Mouse (Mus musculus) midbrain, postnatal 0 days (tissue): ENCODE results near the gene Tnfrsf14. TPM values are rescaled to one million over a fixed set of nuclear protein-coding genes. Genes with fewer than 3 reads are reported as not detected.

Experiments
- ATAC-seq: fragments of 200-750 bp; cut with Nextera tagmentation; 2 replicates; pipeline ENCODE4 v1.8.0; 2017; ENCODE audit warnings: moderate number of reproducible peaks, mild to moderate bottlenecking, moderate TSS enrichment, moderate library complexity; ENCODE audit not compliant: low FRiP score
- DNase-seq: peaks from one replicate; pipeline ENCODE4 v3.0.0-alpha.2; 2015; ENCODE audit warnings: low spot score
- H3K27ac ChIP-seq: fragments of 300-500 bp; sonication (generic); 2 replicates; pipeline ENCODE4 v1.5.1; 2014; ENCODE audit warnings: low read depth, mild to moderate bottlenecking, low read length, mixed read lengths
- H3K27me3 ChIP-seq: fragments of 300-500 bp; sonication (generic); 2 replicates; pipeline ENCODE4 v1.6.1; 2014; ENCODE audit warnings: low read length, control low read depth, mixed read lengths; ENCODE audit not compliant: insufficient read depth
- H3K36me3 ChIP-seq: fragments of 300-500 bp; sonication (generic); 2 replicates; pipeline ENCODE4 v1.6.1; 2014; ENCODE audit warnings: low read length, control low read depth, mixed read lengths; ENCODE audit not compliant: insufficient read depth
- H3K4me1 ChIP-seq: fragments of 300-500 bp; sonication (generic); 2 replicates; pipeline ENCODE4 v1.6.1; 2014; ENCODE audit warnings: mild to moderate bottlenecking, control low read depth, antibody characterized with exemption, low read length, mixed read lengths; ENCODE audit not compliant: insufficient read depth
- H3K4me2 ChIP-seq: fragments of 300-500 bp; sonication (generic); 2 replicates; pipeline ENCODE4 v1.6.1; 2014; ENCODE audit warnings: low read depth, mild to moderate bottlenecking, low read length, mixed read lengths; ENCODE audit not compliant: poor library complexity, severe bottlenecking
- H3K4me3 ChIP-seq: fragments of 300-500 bp; sonication (generic); 2 replicates; pipeline ENCODE4 v1.5.1; 2014; ENCODE audit warnings: low read depth, mild to moderate bottlenecking, low read length, moderate library complexity
- H3K9ac ChIP-seq: fragments of 300-500 bp; sonication (generic); replicated peaks from 2 replicates; pipeline ENCODE4 v1.6.1; 2014; ENCODE audit warnings: mild to moderate bottlenecking, low read length, moderate library complexity, mixed read lengths; ENCODE audit not compliant: poor library complexity, severe bottlenecking
- H3K9me3 ChIP-seq: fragments of 300-500 bp; sonication (generic); 2 replicates; pipeline ENCODE4 v1.6.1; 2016; ENCODE audit warnings: low read length, control low read depth
- CTCF ChIP-seq: IDR thresholded peaks from 2 replicates; pipeline ENCODE4 v1.5.1; 2016; ENCODE audit warnings: antibody characterized with exemption, mild to moderate bottlenecking
- WGBS: fragments of 180-500 bp; shearing (Covaris S2); extraction: QIAGEN DNeasy Blood & Tissue Kit; methylation state at CpG from one replicate; pipeline ENCODE4 v1.1.7; 2014; 5-methylcytosine and 5-hydroxymethylcytosine counted together
- polyA plus RNA-seq: library from polyadenylated mRNA; unstranded; fragments of >200 nt; fragmentation: Nextera tagmentation; extraction: Ambion mirVana; gene quantifications from 2 replicates; pipeline ENCODE4 v1.2.1, GENCODE M21; 2015
- total RNA-seq: library from RNA; depleted of rRNA; stranded (reverse); fragments of >200 nt; gene quantifications from 2 replicates; pipeline ENCODE4 v1.2.3, GENCODE M21; 2014

The Tnfrsf14 gene
- total and polyA plus RNA-seq, 2 experiments from 2014 or later, result 1.1 TPM; not detected in 1

DNA sequence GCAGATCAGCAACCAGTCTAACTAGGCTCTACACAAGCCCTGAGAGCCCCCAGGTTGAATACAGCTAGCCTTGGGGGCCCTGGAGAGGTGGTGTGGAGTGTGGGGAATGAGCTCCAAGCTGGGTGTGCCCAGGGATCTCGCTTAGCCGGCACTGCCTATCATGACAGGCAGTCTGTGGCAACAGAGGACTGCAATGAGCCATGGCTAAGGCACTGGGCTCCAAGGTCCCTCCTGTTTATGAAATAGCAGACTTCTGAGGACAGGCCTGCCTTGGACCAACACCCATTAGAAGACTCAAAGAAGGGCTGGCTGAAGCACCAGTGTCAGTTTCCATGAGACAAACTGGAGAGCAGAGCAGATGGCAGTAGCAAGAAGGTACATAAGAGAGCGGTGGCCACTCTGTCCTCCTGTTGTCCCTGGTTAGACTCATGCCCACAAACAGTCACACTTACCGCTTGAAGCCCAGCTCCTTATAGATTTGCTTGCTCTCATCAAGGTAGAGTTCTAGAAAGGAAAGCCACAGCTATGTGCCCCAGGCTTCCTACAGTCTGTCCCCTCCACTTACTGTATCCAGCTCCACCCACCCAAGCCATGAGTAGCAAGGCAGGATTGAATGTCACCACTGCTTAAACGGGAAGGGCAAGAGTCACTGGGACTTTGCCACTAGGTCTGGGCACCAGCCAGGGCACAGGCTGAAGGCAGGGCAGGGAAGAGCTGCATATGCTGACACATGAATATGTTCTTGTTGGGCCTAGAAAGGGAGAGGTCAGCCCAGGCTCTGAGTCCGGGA, 30.5 kb downstream of the Tnfrsf14 start:
- Histone ChIP-seq H3K4me3 (peak overlapping the region; percentile 57), H3K4me2 (peak overlapping the region; percentile 93), H3K4me1 (peaks cover 16% of the 10 kb centered on the region), H3K27me3 (no peaks in the 10 kb centered on the region), H3K9me3 (no peaks in the 10 kb centered on the region), H3K9ac (peak overlapping the region; percentile 68), H3K27ac (peak overlapping the region; percentile 75), H3K36me3 (no peaks in the 10 kb centered on the region)
- ATAC-seq (no peak), DNase-seq (no peak)
- WGBS, result 67% methylated on average over 6 of the region's 6 CpGs
- TF ChIP-seq CTCF, result no peak

DNA sequence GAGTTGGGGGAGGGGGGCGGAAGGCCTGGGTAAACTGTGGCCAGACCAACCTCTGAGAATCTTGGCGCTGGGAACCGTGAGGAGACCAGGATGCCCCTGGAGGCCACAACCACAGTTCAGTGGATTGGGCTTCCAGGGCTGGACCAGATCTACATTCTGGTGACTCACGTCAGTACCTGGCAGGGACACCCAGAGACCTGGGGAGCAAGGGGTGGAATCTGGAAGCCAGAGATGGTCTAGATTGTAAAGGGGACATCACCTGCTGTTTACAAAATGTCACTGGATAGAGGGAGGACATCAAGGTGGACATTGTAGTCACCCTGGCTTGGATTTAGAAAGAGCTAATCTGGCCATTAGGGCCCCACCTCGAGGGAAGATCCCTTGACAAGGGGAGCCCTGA, 32.8 kb downstream of the Tnfrsf14 start:
- H3K27ac ChIP-seq, result no peak overlapping the region
- peaks cover 16% of the 10 kb centered on the region for H3K4me1 ChIP-seq
- TF ChIP-seq CTCF, result no peak
- no peaks in the 10 kb centered on the region for H3K9me3 ChIP-seq
- ATAC-seq (no peak), DNase-seq (no peak)
- no peak overlapping the region for H3K9ac ChIP-seq
- H3K27me3 ChIP-seq, result no peaks in the 10 kb centered on the region
- WGBS, result 82% methylated on average over 5 of the region's 5 CpGs
- H3K4me3 ChIP-seq, result no peak overlapping the region
- H3K4me2 ChIP-seq, result no peak overlapping the region
- H3K36me3 ChIP-seq, result no peaks in the 10 kb centered on the region

DNA sequence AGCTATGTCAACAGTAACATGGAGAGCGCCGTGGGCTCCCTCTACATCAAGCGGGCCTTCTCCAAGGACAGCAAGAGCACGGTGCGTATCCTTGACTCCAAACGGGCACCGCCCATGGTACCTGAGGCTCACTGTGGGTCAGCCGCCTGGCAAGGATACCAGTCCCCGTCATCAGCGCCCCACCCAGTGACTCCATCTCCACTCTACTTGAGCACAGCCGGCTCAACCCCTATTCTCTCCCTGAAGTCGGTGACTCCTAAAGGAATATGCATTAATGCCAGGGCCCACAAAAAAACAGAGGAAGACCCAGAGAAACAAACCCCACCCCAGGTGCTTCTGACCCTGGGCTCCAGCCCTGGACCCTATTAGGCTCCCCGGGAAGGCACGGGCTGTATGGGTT, 37.5 kb downstream of the Tnfrsf14 start:
- no peak for DNase-seq
- TF ChIP-seq CTCF, result no peak
- H3K9me3 ChIP-seq, result no peaks in the 10 kb centered on the region

GRCm38 (mm10) chr4:154887593-154888250, 40.6 kb downstream of the Tnfrsf14 start:
- H3K4me1 ChIP-seq, result no peaks in the 10 kb centered on the region
- H3K9ac ChIP-seq, result no peak overlapping the region
- no peak overlapping the region for H3K27ac ChIP-seq
- ATAC-seq (no peak), DNase-seq (no peak)
- H3K4me3 ChIP-seq, result no peak overlapping the region
- WGBS, result 83% methylated on average over 15 of the region's 15 CpGs
- no peaks in the 10 kb centered on the region for H3K27me3 ChIP-seq
- H3K36me3 ChIP-seq, result no peaks in the 10 kb centered on the region
- no peaks in the 10 kb centered on the region for H3K9me3 ChIP-seq
- H3K4me2 ChIP-seq, result no peak overlapping the region
- no peak for TF ChIP-seq CTCF

More for the DNA sequence above, 37.5 kb downstream of the Tnfrsf14 start:
- Histone ChIP-seq H3K4me2 (no peak overlapping the region), H3K27me3 (no peaks in the 10 kb centered on the region), H3K36me3 (no peaks in the 10 kb centered on the region), H3K9ac (no peak overlapping the region), H3K27ac (no peak overlapping the region), H3K4me1 (no peaks in the 10 kb centered on the region), H3K4me3 (no peak overlapping the region)
- no peak for ATAC-seq
- WGBS, result 93% methylated on average over 14 of the region's 14 CpGs

GRCm38 (mm10) chr4:154886876-154887592, 41.3 kb downstream of the Tnfrsf14 start:
- Histone ChIP-seq H3K4me2 (no peak overlapping the region), H3K27me3 (no peaks in the 10 kb centered on the region), H3K36me3 (no peaks in the 10 kb centered on the region), H3K4me3 (no peak overlapping the region), H3K27ac (no peak overlapping the region), H3K4me1 (no peaks in the 10 kb centered on the region), H3K9ac (no peak overlapping the region), H3K9me3 (no peaks in the 10 kb centered on the region)
- WGBS, result 60% methylated on average over 13 of the region's 13 CpGs
- peak; percentile 75 for DNase-seq
- TF ChIP-seq CTCF, result no peak
- no peak for ATAC-seq

DNA sequence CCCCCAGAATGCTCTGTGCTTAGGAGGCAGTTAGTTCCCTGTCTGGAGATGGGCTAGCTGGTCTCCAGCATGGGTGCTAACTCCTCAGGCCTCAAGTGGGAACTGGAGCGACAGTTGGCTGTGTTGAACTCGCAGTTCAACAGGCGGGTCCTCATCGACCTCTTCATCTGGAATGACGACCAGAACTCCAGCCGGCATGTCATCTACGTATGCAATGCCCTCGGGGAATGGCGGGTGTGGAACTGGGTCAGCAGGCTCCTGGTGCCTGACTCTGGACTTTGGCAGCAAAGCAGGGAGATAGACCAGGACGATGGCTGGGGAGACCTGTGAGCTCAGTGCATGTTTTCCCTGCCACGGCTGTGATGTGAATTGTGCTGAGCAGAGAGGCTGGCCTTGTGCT, 42.9 kb downstream of the Tnfrsf14 start:
- no peaks in the 10 kb centered on the region for H3K27me3 ChIP-seq
- ATAC-seq, result no peak
- no peak overlapping the region for H3K27ac ChIP-seq
- H3K4me3 ChIP-seq, result no peak overlapping the region
- no peaks in the 10 kb centered on the region for H3K36me3 ChIP-seq
- H3K4me1 ChIP-seq, result no peaks in the 10 kb centered on the region
- DNase-seq, result no peak
- no peak overlapping the region for H3K4me2 ChIP-seq
- 88% methylated on average over 11 of the region's 11 CpGs for WGBS
- H3K9ac ChIP-seq, result no peak overlapping the region
- TF ChIP-seq CTCF, result no peak
- H3K9me3 ChIP-seq, result no peaks in the 10 kb centered on the region
